In genomic region chr15:79148533-79148932, GRCm38 (mm10) we compare ENCODE assay signal across 8 mouse cellular contexts. TPM values are rescaled to one million over a fixed set of nuclear protein-coding genes. Genes with fewer than 3 reads are reported as not detected.
DNase-seq lines count a peak whose midpoint lies in the region; ATAC-seq and TF ChIP-seq lines count a peak whose summit lies in the region.

No protein-coding gene starts in this region.

- peaks cover 2% of the 10 kb centered on the region; the same call in 1 of the 2 replicates for H3K4me1 ChIP-seq in heart, embryonic 15.5 days (replicated peaks)
- H3K4me1 ChIP-seq in liver, embryonic 14.5 days (replicated peaks; ENCODE audit: control insufficient read depth in 2 of 2, insufficient read depth in 2 of 2, low read length in 1 of 2) = no peaks in the 10 kb centered on the region
- no peaks in the 10 kb centered on the region for H3K4me1 ChIP-seq in testis, adult 2 months (ENCODE audit: control insufficient read depth, insufficient read depth, low read length)

- peak; percentile 99 for TF ChIP-seq CTCF in liver, embryonic 14.5 days (IDR thresholded peaks at IDR 0.05; ENCODE audit: low read depth)
- peak; percentile 88; the same call in 1 of the 2 replicates for TF ChIP-seq CTCF in testis, adult 2 months (IDR thresholded peaks at IDR 0.05; ENCODE audit: control insufficient read depth, insufficient read depth, insufficient replicate concordance, low read depth, low read length)

- no peak overlapping the region for H3K4me2 ChIP-seq in heart, embryonic 15.5 days
- no peak overlapping the region for H3K4me2 ChIP-seq in liver, embryonic 14.5 days (ENCODE audit: low read depth)

- TF ChIP-seq POLR2A in testis, adult 2 months (IDR thresholded peaks at IDR 0.05; ENCODE audit: control insufficient read depth, low read depth, low read length) = no peak

- H3K27me3 ChIP-seq in heart, embryonic 15.5 days = no peaks in the 10 kb centered on the region
- H3K27me3 ChIP-seq in liver, embryonic 14.5 days (ENCODE audit: control insufficient read depth, insufficient read depth, low read length) = no peaks in the 10 kb centered on the region
- no peaks in the 10 kb centered on the region for H3K27me3 ChIP-seq in testis, adult 2 months (ENCODE audit: control insufficient read depth, insufficient read depth, low read length)

- 51% methylated on average over 7 of the region's 7 CpGs for WGBS in heart, embryonic 15.5 days
- 51% methylated on average over 7 of the region's 7 CpGs for WGBS in liver, embryonic 14.5 days (ENCODE audit: insufficient replicate concordance)

- no peak overlapping the region for H3K9ac ChIP-seq in heart, embryonic 15.5 days
- H3K9ac ChIP-seq in liver, embryonic 14.5 days (replicated peaks) = no peak overlapping the region

- H3K27ac ChIP-seq in heart, embryonic 15.5 days = no peak overlapping the region
- no peak overlapping the region for H3K27ac ChIP-seq in liver, embryonic 14.5 days
- no peak overlapping the region for H3K27ac ChIP-seq in testis, adult 2 months (ENCODE audit: control insufficient read depth, insufficient read depth, low read depth, low read length)

- peaks cover 65% of the 10 kb centered on the region for H3K36me3 ChIP-seq in heart, embryonic 15.5 days
- peaks cover 30% of the 10 kb centered on the region for H3K36me3 ChIP-seq in liver, embryonic 14.5 days (replicated peaks; ENCODE audit: control insufficient read depth, insufficient read depth, low read depth)
- H3K36me3 ChIP-seq in testis, adult 2 months (ENCODE audit: control insufficient read depth, insufficient read depth, low read length) = peaks cover 5% of the 10 kb centered on the region

- no peaks in the 10 kb centered on the region for H3K9me3 ChIP-seq in heart, embryonic 15.5 days (replicated peaks)
- H3K9me3 ChIP-seq in liver, embryonic 14.5 days (ENCODE audit: control insufficient read depth, low read length) = no peaks in the 10 kb centered on the region

- peak; percentile 67 for ATAC-seq in CD4-positive, CD25-positive, alpha-beta regulatory T cell, adult 4 months
- ATAC-seq in heart, embryonic 15.5 days (replicated peaks; ENCODE audit: insufficient number of reproducible peaks, insufficient read depth, low FRiP score, low read depth) = 0 out of 2 replicates have a peak, but pooled peaks have one; percentile 45
- ATAC-seq in liver, embryonic 14.5 days (ENCODE audit: insufficient read depth) = peak; percentile 57
- ATAC-seq in neutrophil, adult 5-6 weeks (ENCODE audit: extremely low read depth, insufficient number of reproducible peaks, low FRiP score, poor library complexity, severe bottlenecking) = peak; percentile 59

- DNase-seq in c-Kit-negative CD71-positive TER-119-positive erythroid progenitor cells, embryonic 14.5 days (ENCODE audit: low read depth, low spot score) = peak; percentile 58
- DNase-seq in fibroblast of lung, adult 2 months (ENCODE audit: low read depth) = peak; percentile 56
- peak; percentile 87 to 90 for DNase-seq in kidney, postnatal 25 days
- DNase-seq in liver, embryonic 14.5 days (ENCODE audit: low read depth in 3 of 3, low spot score in 3 of 3) = peak; percentile 56 to 70 (median 56)

- TF ChIP-seq EP300 in liver, embryonic 14.5 days (IDR thresholded peaks at IDR 0.05; ENCODE audit: low read depth) = no peak

- no peak overlapping the region for H3K4me3 ChIP-seq in heart, embryonic 15.5 days
- H3K4me3 ChIP-seq in liver, embryonic 14.5 days (ENCODE audit: insufficient read depth in 1 of 2, low read depth in 2 of 2, low read length in 2 of 2) = no peak overlapping the region
- no peak overlapping the region for H3K4me3 ChIP-seq in testis, adult 2 months (ENCODE audit: control insufficient read depth, low read depth, low read length)

RNA-seq across cellular contexts. Expression of gene 1700088E04Rik, which starts 7.5 kb away (rescaled TPM):
- polyA plus RNA-seq in CD4-positive, CD25-positive, alpha-beta regulatory T cell, adult 4 months (2017; shearing (Covaris generic)) = 10 to 100 TPM in 1 of 2 experiments, 1 to 10 TPM in 1; 4.1 to 10.1 TPM
- polyA plus RNA-seq in heart, embryonic 15.5 days (2015; fragmentation: Nextera tagmentation; extraction: Ambion mirVana) = 7.4 and 8.1 TPM in 2 replicates
- polyA plus RNA-seq in liver, embryonic 14.5 days (2012; rRNA removed) = 0.19 and 0.46 TPM in 2 replicates
- polyA plus RNA-seq in liver, embryonic 14.5 days (2014; fragmentation: Nextera tagmentation; extraction: Ambion mirVana) = 0.52 and 0.93 TPM in 2 replicates
- 0.12 and 0.49 TPM in 2 replicates for total RNA-seq in neutrophil, adult 5-6 weeks (2017)
- polyA plus RNA-seq in testis, adult 2 months (2012; rRNA removed) = 115 and 133 TPM in 2 replicates

RNA-seq across cellular contexts. Expression of gene Polr2f, which starts 7.7 kb away (rescaled TPM):
- 100 to 1,000 TPM in 1 of 2 experiments, 10 to 100 TPM in 1; 92.3 to 119 TPM for polyA plus RNA-seq in CD4-positive, CD25-positive, alpha-beta regulatory T cell, adult 4 months (2017; shearing (Covaris generic))
- polyA plus RNA-seq in heart, embryonic 15.5 days (2015; fragmentation: Nextera tagmentation; extraction: Ambion mirVana) = 207 and 240 TPM in 2 replicates
- polyA plus RNA-seq in liver, embryonic 14.5 days (2012; rRNA removed) = 53.9 and 112 TPM in 2 replicates
- polyA plus RNA-seq in liver, embryonic 14.5 days (2014; fragmentation: Nextera tagmentation; extraction: Ambion mirVana) = 181 and 183 TPM in 2 replicates
- 27.9 and 42.8 TPM in 2 replicates for total RNA-seq in neutrophil, adult 5-6 weeks (2017)
- polyA plus RNA-seq in testis, adult 2 months (2012; rRNA removed) = 41.1 and 42.2 TPM in 2 replicates

RNA-seq across cellular contexts. Expression of gene Sox10, which starts 16.5 kb away (rescaled TPM):
- not detected for polyA plus RNA-seq in CD4-positive, CD25-positive, alpha-beta regulatory T cell, adult 4 months (2017; shearing (Covaris generic))
- polyA plus RNA-seq in heart, embryonic 15.5 days (2015; fragmentation: Nextera tagmentation; extraction: Ambion mirVana) = 0.45 and 1.3 TPM in 2 replicates
- 0.12 and 0.24 TPM in 2 replicates for polyA plus RNA-seq in liver, embryonic 14.5 days (2012; rRNA removed)
- 0.14 TPM in 1 of 2 replicates, not detected in the other for polyA plus RNA-seq in liver, embryonic 14.5 days (2014; fragmentation: Nextera tagmentation; extraction: Ambion mirVana)
- not detected in 2 replicates for total RNA-seq in neutrophil, adult 5-6 weeks (2017)
- 1.5 and 1.6 TPM in 2 replicates for polyA plus RNA-seq in testis, adult 2 months (2012; rRNA removed)

RNA-seq across cellular contexts. Expression of gene Micall1, which starts 39.8 kb away (rescaled TPM):
- polyA plus RNA-seq in CD4-positive, CD25-positive, alpha-beta regulatory T cell, adult 4 months (2017; shearing (Covaris generic)) = 10 to 100 TPM; 11.8 to 22.1 TPM
- 20.2 and 23.3 TPM in 2 replicates for polyA plus RNA-seq in heart, embryonic 15.5 days (2015; fragmentation: Nextera tagmentation; extraction: Ambion mirVana)
- polyA plus RNA-seq in liver, embryonic 14.5 days (2012; rRNA removed) = 1.6 and 1.7 TPM in 2 replicates
- polyA plus RNA-seq in liver, embryonic 14.5 days (2014; fragmentation: Nextera tagmentation; extraction: Ambion mirVana) = 0.69 and 0.71 TPM in 2 replicates
- 31.8 and 32.7 TPM in 2 replicates for total RNA-seq in neutrophil, adult 5-6 weeks (2017)
- 75.8 and 85.0 TPM in 2 replicates for polyA plus RNA-seq in testis, adult 2 months (2012; rRNA removed)

Comparison
In these comparisons a context has a peak if more than half of its experiments do, and no peak if none do; other contexts are left out.
1. RNA of gene 1700088E04Rik, which starts 7.5 kb away (polyA plus RNA-seq): 115 to 133 TPM in testis, adult 2 months; 4.1 to 10.1 TPM in CD4-positive, CD25-positive, alpha-beta regulatory T cell, adult 4 months, 7.4 to 8.1 TPM in heart, embryonic 15.5 days and 0.19 to 0.93 TPM in liver, embryonic 14.5 days; every median in the first group is over 10 times any median in the second.
2. Peak in every context shown above with its lines, with median percentiles within 50 percentile points of each other: ATAC-seq and DNase-seq.